In the genomic region with DNA sequence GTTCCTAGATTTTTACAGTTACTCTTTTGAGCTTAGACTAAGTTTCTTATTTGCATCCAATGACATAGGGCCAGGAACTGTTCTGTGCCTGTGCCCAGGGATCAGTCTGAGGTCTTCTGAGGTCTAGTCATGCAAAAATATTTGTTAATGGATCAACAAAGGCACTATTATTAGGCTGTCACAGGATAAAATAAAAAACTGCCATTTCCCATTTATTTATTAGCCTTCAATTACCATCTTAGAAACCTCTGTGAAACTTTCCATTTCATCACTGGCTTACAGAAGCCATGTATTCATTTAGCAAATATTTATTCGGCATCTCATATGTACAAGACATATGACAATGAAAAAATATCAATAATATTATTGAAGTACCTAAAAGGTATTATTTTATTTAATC, we compare ENCODE assay signal across 27 mouse cellular contexts. TPM values are rescaled to one million over a fixed set of nuclear protein-coding genes. Genes with fewer than 3 reads are reported as not detected.
DNase-seq lines count a peak whose midpoint lies in the region; ATAC-seq and TF ChIP-seq lines count a peak whose summit lies in the region.
"Had no signal": no experiment of that assay in that cellular context is flagged by ENCODE, and none has a peak within 500 bp of the region (broad histone marks: within the 10 kb centered on the region; RNA-seq: fewer than 3 reads in every experiment).

No protein-coding gene starts in this region.

- no peak for ATAC-seq in heart, embryonic 16.5 days (replicated peaks; ENCODE audit: extremely low read depth, insufficient read depth, low FRiP score)
- ATAC-seq: forebrain, embryonic 16.5 days had no signal

- no peak overlapping the region for H3K9ac ChIP-seq in heart, embryonic 16.5 days (ENCODE audit: low read length)
- H3K9ac ChIP-seq: embryonic facial prominence, embryonic 15.5 days; hindbrain, embryonic 12.5 days; liver, postnatal 0 days; neural tube, embryonic 13.5 days had no signal

- 85% methylated on average over 1 of the region's 1 CpGs for WGBS in heart, embryonic 16.5 days
- 83% methylated on average over 1 of the region's 1 CpGs for WGBS in macrophage (ENCODE audit: missing documents)

- intact Hi-C loops in gastrocnemius, adult 2 months (cut with DNase I): no loop called here

- no peak for DNase-seq in gastrocnemius, adult 2 months
- DNase-seq in gastrocnemius, adult 8-10 months (ENCODE audit: low spot score in 2 of 2): no peak
- no peak for DNase-seq in heart, adult 11 months
- peak; percentile 79 for DNase-seq in Muller cell, postnatal 12 days (ENCODE audit: inconsistent ontology term)
- no peak for DNase-seq in adrenal gland, postnatal 36 days
- DNase-seq: cerebellum, adult 11 months; cerebellum, adult 9-11 months; gastrocnemius, postnatal 25 days; kidney, postnatal 10 days; liver; liver, postnatal 0 days; midbrain, embryonic 14.5 days; thymus, adult 18-20 months; thymus, postnatal 36 days had no signal

- no peak overlapping the region for H3K4me2 ChIP-seq in heart, embryonic 16.5 days (ENCODE audit: low read depth, low read length)
- H3K4me2 ChIP-seq: embryonic facial prominence, embryonic 15.5 days; hindbrain, embryonic 12.5 days; neural tube, embryonic 13.5 days had no signal

- H3K4me3 ChIP-seq in gastrocnemius, adult 2 months: no peak overlapping the region
- H3K4me3 ChIP-seq in heart, embryonic 16.5 days (ENCODE audit: low read length): no peak overlapping the region
- no peak overlapping the region for H3K4me3 ChIP-seq in macrophage (ENCODE audit: inconsistent target)
- H3K4me3 ChIP-seq: embryonic facial prominence, embryonic 15.5 days; forebrain, embryonic 10.5 days; heart, embryonic 10.5 days; hindbrain, embryonic 12.5 days; limb, embryonic 10.5 days; neural tube, embryonic 13.5 days had no signal

- H3K27me3 ChIP-seq in heart, embryonic 16.5 days (ENCODE audit: control insufficient read depth, insufficient read depth, low read length): no peaks in the 10 kb centered on the region
- H3K27me3 ChIP-seq: embryonic facial prominence, embryonic 15.5 days; hindbrain, embryonic 12.5 days; neural tube, embryonic 13.5 days had no signal

- H3K79me2 ChIP-seq in macrophage (ENCODE audit: inconsistent target): no peaks in the 10 kb centered on the region

- no peaks in the 10 kb centered on the region for H3K36me3 ChIP-seq in heart, embryonic 16.5 days (ENCODE audit: control insufficient read depth, insufficient read depth)
- no peaks in the 10 kb centered on the region for H3K36me3 ChIP-seq in macrophage (ENCODE audit: inconsistent target)
- H3K36me3 ChIP-seq: embryonic facial prominence, embryonic 15.5 days; forebrain, embryonic 10.5 days; heart, embryonic 10.5 days; hindbrain, embryonic 12.5 days; limb, embryonic 10.5 days; neural tube, embryonic 13.5 days had no signal

- no peak for TF ChIP-seq CTCF in gastrocnemius, adult 2 months (IDR thresholded peaks at IDR 0.05)

- H3K4me1 ChIP-seq in heart, embryonic 16.5 days (ENCODE audit: control insufficient read depth, insufficient read depth, low read length): no peaks in the 10 kb centered on the region
- H3K4me1 ChIP-seq: embryonic facial prominence, embryonic 15.5 days; forebrain, embryonic 10.5 days; heart, embryonic 10.5 days; hindbrain, embryonic 12.5 days; limb, embryonic 10.5 days; neural tube, embryonic 13.5 days had no signal

- no peaks in the 10 kb centered on the region for H3K9me3 ChIP-seq in heart, embryonic 16.5 days (replicated peaks; ENCODE audit: control insufficient read depth, low read length)
- H3K9me3 ChIP-seq: embryonic facial prominence, embryonic 15.5 days; forebrain, embryonic 10.5 days; heart, embryonic 10.5 days; hindbrain, embryonic 12.5 days; limb, embryonic 10.5 days; neural tube, embryonic 13.5 days had no signal

- H3K27ac ChIP-seq in gastrocnemius, adult 2 months: peak overlapping the region; percentile 71
- peak overlapping the region; percentile 8 for H3K27ac ChIP-seq in heart, embryonic 16.5 days (ENCODE audit: low read length)
- peak overlapping the region; percentile 86 for H3K27ac ChIP-seq in macrophage
- H3K27ac ChIP-seq: embryonic facial prominence, embryonic 15.5 days; forebrain, embryonic 10.5 days; hindbrain, embryonic 12.5 days; limb, embryonic 10.5 days; neural tube, embryonic 13.5 days had no signal

RNA-seq across cellular contexts. Expression of a gene that starts 20.3 kb away (rescaled TPM):
- 1 to 10 TPM in 1 of 2 experiments, under 1 TPM in 1; 0.87 to 8.6 TPM for total RNA-seq in gastrocnemius, adult 2 months (2021)
- total RNA-seq in gastrocnemius, adult 8-10 months (2022): 10 to 100 TPM in 3 of 4 experiments, 1 to 10 TPM in 1; 2.3 to 45.4 (median 17.8) TPM
- not detected in 2 replicates for polyA plus RNA-seq in heart, embryonic 16.5 days (2015; fragmentation: Nextera tagmentation; extraction: Ambion mirVana)
- total RNA-seq in macrophage (2018; cell fraction: chromatin; rRNA removed): not detected
- not detected for total RNA-seq in macrophage (2018; cell fraction: cytosol; rRNA removed)
- not detected for total RNA-seq in macrophage (2018; cell fraction: nucleus; rRNA removed)
- not detected in 3 replicates for polyA plus RNA-seq in macrophage (2018)
- total RNA-seq in adrenal gland, postnatal 36 days (2021): 100 to 1,000 TPM; 289 to 393 TPM
- total RNA-seq: common myeloid progenitor, adult 5-6 weeks; layer of hippocampus, postnatal 14 days; megakaryocyte-erythroid progenitor cell, adult 5-6 weeks had no signal
- polyA plus RNA-seq: forebrain, embryonic 10.5 days; forebrain, embryonic 16.5 days; hindbrain, embryonic 12.5 days; limb, embryonic 10.5 days; liver, postnatal 0 days; midbrain, embryonic 14.5 days; neural tube, embryonic 13.5 days; stomach, embryonic 16.5 days had no signal

RNA-seq across cellular contexts. Expression of a gene that starts 39.1 kb away (rescaled TPM):
- 1 to 10 TPM; 7.6 to 7.9 TPM for total RNA-seq in gastrocnemius, adult 2 months (2021)
- 10 to 100 TPM in 2 of 4 experiments, 1 to 10 TPM in 2; 8.4 to 12.7 (median 9.9) TPM for total RNA-seq in gastrocnemius, adult 8-10 months (2022)
- polyA plus RNA-seq in heart, embryonic 16.5 days (2015; fragmentation: Nextera tagmentation; extraction: Ambion mirVana): 77.8 and 81.6 TPM in 2 replicates
- total RNA-seq in macrophage (2018; cell fraction: chromatin; rRNA removed): 1 to 10 TPM in 18 of 26 experiments, not detected in 8; 1.5 to 8.8 (median 3.3) TPM
- 1 to 10 TPM; 2.6 to 7.3 (median 4.9) TPM for total RNA-seq in macrophage (2018; cell fraction: cytosol; rRNA removed)
- 10 to 100 TPM in 1 of 26 experiments, 1 to 10 TPM in 20, under 1 TPM in 5; 0.52 to 12.3 (median 1.8) TPM for total RNA-seq in macrophage (2018; cell fraction: nucleus; rRNA removed)
- polyA plus RNA-seq in macrophage (2018): 2.4 to 20.5 TPM (median 3.8 TPM) in 3 replicates
- 1 to 10 TPM; 8.8 TPM for total RNA-seq in adrenal gland, postnatal 36 days (2021)

RNA-seq across cellular contexts. Expression of a gene that starts 57.9 kb away (rescaled TPM):
- 1 to 10 TPM; 2.6 to 3.5 TPM for total RNA-seq in gastrocnemius, adult 2 months (2021)
- total RNA-seq in gastrocnemius, adult 8-10 months (2022): 1 to 10 TPM; 1.6 to 4.1 (median 3.4) TPM
- 12.4 and 15.7 TPM in 2 replicates for polyA plus RNA-seq in heart, embryonic 16.5 days (2015; fragmentation: Nextera tagmentation; extraction: Ambion mirVana)
- 10 to 100 TPM in 12 of 26 experiments, 1 to 10 TPM in 12, under 1 TPM in 2; 0.26 to 52.6 (median 8.3) TPM for total RNA-seq in macrophage (2018; cell fraction: chromatin; rRNA removed)
- 10 to 100 TPM in 16 of 26 experiments, 1 to 10 TPM in 10; 5.6 to 72.7 (median 28.0) TPM for total RNA-seq in macrophage (2018; cell fraction: cytosol; rRNA removed)
- 10 to 100 TPM in 16 of 26 experiments, 1 to 10 TPM in 10; 6.9 to 68.1 (median 19.1) TPM for total RNA-seq in macrophage (2018; cell fraction: nucleus; rRNA removed)
- polyA plus RNA-seq in macrophage (2018): 24.0 to 59.9 TPM (median 43.6 TPM) in 3 replicates
- 10 to 100 TPM; 45.5 to 49.5 TPM for total RNA-seq in adrenal gland, postnatal 36 days (2021)

RNA-seq across cellular contexts. Expression of a gene that starts 59.4 kb away (rescaled TPM):
- 100 to 1,000 TPM; 458 to 462 TPM for total RNA-seq in gastrocnemius, adult 2 months (2021)
- total RNA-seq in gastrocnemius, adult 8-10 months (2022): 100 to 1,000 TPM; 414 to 531 (median 457) TPM
- 156 and 174 TPM in 2 replicates for polyA plus RNA-seq in heart, embryonic 16.5 days (2015; fragmentation: Nextera tagmentation; extraction: Ambion mirVana)
- 1,000 to 10,000 TPM in 15 of 26 experiments, 100 to 1,000 TPM in 11; 529 to 1,707 (median 1,135) TPM for total RNA-seq in macrophage (2018; cell fraction: chromatin; rRNA removed)
- total RNA-seq in macrophage (2018; cell fraction: cytosol; rRNA removed): 100 to 1,000 TPM in 25 of 26 experiments, 10 to 100 TPM in 1; 68.9 to 198 (median 141) TPM
- total RNA-seq in macrophage (2018; cell fraction: nucleus; rRNA removed): 1,000 to 10,000 TPM in 1 of 26 experiments, 100 to 1,000 TPM in 25; 341 to 1,235 (median 466) TPM
- polyA plus RNA-seq in macrophage (2018): 205 to 241 TPM (median 212 TPM) in 3 replicates
- total RNA-seq in adrenal gland, postnatal 36 days (2021): 100 to 1,000 TPM; 505 to 659 TPM

Comparison
In these comparisons a context has a peak if more than half of its experiments do, and no peak if none do; other contexts are left out.
1. H3K27ac ChIP-seq: peak in every context shown above with its lines; median percentile 86 in macrophage; 71 in gastrocnemius, adult 2 months; 8 in heart, embryonic 16.5 days.
2. RNA of a gene that starts 20.3 kb away (total RNA-seq): 289 to 393 TPM in adrenal gland, postnatal 36 days; 2.3 to 45.4 TPM in gastrocnemius, adult 8-10 months and 0.87 to 8.6 TPM in gastrocnemius, adult 2 months; every median in the first group is over 4 times any median in the second.
3. RNA of a gene that starts 57.9 kb away (total RNA-seq): 45.5 to 49.5 TPM in adrenal gland, postnatal 36 days; 1.6 to 4.1 TPM in gastrocnemius, adult 8-10 months and 2.6 to 3.5 TPM in gastrocnemius, adult 2 months; every median in the first group is over 4 times any median in the second.